Mouse (Mus musculus) left cerebral cortex, postnatal 36 days (tissue): ENCODE results near the gene Nhlh2. TPM values are rescaled to one million over a fixed set of nuclear protein-coding genes. Genes with fewer than 3 reads are reported as not detected.

Experiments
- DNase-seq, 2 experiments: peaks; one replicate each; pipeline ENCODE4 v3.0.0; 2021 to 2022; ENCODE audit warnings: low spot score in 2 of 2, mixed read lengths in 1 of 2
- intact Hi-C: fragments of 180-260 bp; cut with DNase I; formaldehyde crosslinking; loops from one replicate; pipeline ENCODE4 v1.15.1; 2025
- total RNA-seq, 2 experiments: library from RNA; stranded (reverse); gene quantifications; 2 replicates each; pipeline ENCODE4 v1.2.3; 2021

Gene Nhlh2
- total RNA-seq, 2 experiments from 2014 or later: 0.29 TPM; not detected in 1

DNA sequence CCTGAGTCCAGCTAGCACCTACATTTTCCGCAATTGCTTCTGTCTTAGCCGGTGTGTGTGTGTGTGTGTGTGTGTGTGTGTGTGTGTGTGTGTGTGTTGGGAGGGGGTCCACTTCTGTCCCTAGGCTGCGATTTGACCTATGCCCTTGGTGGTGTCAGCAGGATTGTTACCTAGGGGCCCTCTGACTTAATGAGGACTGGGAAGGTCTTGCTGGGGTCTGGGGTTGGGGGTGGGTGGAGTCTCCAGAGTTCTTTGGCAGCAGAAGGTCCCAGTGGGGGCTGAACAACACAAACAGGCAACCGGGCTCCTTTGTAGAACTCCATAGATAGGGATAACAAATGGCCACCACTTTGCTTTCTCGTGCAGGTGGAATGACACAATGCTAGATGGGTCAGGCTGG, 14.0 kb downstream of the Nhlh2 start:
- no peak for DNase-seq
- intact Hi-C loops: no loop called here

DNA sequence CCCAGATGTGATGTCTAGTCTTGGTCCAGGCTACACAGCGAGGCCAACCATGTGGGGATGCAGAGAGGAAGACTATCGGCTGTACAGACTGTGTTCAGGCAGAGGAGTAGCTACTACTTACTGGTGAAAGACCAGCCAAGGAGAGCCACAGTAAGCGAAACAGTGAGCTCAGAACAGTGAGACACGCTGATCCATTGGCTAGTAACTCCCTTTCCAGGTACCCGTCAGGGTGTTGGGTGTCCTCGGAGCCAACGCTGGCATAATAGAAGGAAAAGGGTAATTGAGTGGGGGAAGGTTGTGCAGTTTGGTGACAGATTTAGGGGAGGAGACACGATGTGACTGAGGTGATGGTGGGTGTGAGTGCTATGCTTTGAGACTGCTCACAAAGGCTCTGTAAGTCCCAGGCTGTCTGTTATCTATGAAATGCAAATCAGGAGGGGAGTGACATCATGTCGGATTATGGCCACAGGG, 15.1 kb downstream of the Nhlh2 start:
- DNase-seq: no peak
- intact Hi-C loops: no loop called here

DNA sequence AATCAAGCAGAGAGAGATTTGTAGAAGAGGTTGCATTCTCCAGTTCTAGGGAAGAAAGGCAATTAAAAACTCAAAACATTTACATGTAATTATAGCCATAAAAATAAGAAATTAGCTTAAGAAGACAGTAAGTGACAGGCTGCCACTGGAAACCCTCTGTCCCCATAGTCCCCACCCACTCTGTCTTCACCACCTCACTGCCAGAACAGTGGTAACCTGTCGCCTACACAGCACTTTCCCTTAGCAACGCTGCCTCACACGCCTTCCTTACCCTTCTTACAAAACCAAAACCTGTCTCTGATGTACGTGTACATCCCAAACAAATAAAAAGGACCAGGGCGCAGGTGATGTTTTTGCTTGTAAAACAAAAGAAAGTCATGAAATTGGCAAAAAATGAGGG, 15.8 kb downstream of the Nhlh2 start:
- DNase-seq: no peak
- intact Hi-C loops: no loop called here

DNA sequence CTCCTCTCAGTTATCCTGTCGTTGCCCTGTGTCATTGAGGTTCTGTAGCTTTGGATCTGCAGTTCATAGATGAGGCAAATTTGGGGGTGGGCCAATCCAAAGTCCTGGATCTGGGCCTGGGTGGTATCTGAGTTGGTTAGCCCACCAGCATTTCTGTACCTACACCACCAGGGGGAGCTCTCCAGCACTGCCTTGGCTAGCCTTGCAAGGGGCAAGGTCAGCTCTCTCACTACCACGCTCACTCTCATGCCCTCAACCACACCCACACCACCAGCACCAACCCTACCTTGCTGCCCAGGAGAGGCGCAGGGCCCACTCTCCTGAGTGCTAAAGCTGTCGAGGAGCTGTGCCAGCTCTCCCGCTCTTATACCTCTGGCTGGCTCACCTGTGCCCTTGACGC, 18.0 kb downstream of the Nhlh2 start:
- no peak for DNase-seq
- intact Hi-C loops: no loop called here

DNA sequence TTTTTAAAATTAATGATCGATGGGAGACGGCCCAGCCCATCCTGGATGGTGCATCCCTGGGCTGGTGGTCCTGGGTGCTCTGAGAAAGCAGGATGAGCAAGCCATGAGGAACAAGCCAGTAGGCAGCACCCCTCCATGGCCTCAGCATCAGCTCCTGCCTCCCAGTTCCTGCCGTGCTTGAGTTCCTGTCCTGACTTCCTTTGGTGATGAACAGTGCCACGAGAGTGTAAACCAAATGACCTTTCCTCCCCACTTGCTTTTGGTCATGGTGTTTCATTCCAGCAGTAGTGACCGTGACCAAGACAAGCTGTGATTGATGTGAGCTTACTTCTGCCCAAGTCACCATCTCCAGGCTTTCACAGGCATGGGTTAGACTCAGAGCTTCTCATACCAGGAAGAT, 27.9 kb downstream of the Nhlh2 start:
- no peak for DNase-seq
- intact Hi-C loops: no loop called here

DNA sequence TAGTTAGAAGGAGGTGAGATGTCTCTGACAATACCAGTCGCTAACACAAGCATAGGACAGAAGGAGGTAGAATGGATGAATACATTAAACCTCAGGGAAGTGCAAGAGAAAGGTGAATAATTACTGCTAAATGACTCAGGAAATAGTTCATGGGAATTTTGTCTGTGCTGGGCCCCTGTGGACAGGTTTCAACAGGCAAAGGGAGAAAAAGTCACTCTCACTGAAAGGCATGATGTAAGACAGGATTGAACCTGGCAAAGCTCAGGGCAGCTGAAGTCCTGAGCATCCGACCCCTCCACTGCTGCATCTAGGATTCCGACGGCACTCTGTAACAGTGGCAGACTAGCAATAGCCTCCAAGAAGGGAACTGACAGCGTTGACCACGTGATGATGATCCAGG, 28.7 kb downstream of the Nhlh2 start:
- no peak for DNase-seq
- intact Hi-C loops: no loop called here

DNA sequence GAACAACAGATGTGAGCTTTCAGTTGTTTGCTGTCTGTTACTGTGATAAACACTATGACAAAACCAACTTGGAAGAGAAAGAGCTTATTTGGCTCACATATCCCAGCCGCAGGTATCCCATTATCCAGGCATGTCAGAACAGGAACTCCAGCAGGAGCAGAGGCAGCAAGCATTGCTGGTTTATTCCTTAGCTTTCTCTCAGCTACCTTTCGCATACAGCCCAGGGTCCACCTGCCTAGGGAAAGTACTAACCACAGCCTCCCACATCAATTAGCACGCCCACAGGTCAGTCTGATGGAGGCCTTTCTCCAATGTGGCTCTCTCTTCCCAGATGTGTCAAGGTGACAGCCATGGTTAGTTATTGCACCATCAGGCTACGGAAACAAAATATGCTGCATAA, 31.8 kb downstream of the Nhlh2 start:
- DNase-seq: no peak
- intact Hi-C loops: no loop called here

DNA sequence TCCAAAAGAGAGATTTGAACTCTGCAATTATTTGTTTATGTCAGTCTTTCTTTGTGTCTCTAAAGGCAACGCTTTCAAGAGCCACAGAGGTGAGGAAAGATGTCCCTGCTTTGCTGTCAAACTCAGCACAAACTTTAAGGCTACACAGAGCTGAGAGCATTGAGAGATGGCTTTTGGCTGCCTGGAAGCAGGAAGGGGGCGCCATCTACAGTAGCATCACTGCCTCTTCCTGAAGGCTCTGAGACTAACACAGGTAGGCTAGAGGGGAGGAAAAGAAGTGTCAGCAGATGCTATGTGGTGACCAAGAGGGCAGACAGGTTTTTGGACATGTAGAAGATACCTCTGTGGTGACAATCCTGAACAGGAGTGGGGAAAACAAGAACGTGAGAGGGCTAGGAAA, 35.2 kb downstream of the Nhlh2 start:
- intact Hi-C loops: no loop called here
- peak in 1 of 2 experiments; percentile 10 for DNase-seq

DNA sequence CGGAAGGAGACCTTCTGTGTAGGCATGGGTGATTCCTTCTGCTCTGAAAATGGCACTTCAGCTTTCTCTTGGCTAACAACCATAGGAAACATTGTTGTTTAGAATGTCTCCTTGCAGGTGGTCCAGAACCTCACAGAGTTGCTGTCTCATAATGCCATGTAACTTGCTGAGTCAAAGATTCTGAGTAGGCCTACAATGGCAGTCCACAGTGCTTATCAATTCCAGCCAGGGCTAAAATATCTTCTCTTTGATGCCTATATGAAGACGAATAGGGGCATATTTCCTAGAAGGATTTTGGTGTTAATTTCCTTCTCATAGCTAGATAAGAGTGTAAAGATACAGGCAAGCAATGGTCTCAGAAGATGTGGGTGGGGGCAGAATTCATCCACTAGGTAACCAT, 37.7 kb downstream of the Nhlh2 start:
- intact Hi-C loops: no loop called here
- DNase-seq: no peak

DNA sequence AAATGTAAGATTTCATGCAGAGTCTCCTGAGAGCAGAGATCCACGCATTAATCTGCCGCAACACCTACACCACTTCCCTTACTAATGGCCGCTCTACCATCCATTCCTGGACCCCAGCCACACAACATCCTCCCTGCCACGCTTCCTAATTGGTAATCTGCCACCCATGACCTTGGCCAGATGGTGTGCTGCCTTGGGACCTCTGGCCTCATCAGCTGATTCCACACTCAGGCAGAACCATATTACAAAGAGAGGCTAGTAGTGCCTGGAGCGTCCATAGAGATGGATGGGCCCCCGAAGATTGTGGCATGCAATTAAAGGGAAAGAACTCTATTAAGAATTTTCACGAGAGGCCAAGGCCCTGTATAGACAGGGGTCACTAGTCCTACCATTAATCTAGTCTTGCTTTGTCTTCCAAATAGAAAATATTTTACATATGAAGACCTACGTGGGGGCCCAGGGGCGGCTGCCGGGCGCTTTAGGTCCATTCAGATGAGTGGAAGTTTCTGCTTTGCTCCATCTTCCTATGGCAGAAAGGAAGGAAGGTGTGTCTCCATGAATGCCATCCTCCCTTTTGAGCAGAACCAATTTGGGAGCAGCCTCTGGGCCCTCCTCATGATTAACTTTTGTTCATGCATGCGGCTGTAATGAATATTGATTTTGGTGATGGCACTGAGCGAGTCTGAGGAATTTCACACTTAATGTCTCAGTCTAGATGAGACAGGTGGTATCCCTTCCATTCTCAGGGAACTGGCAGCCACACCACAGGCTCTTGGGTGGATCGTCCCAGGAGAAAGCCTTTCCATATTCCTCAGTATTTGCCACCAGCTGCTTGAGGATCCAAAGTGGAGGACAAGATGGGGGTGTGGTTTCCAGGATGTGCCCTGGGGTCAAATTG, 39.6 kb downstream of the Nhlh2 start:
- DNase-seq: no peak
- intact Hi-C loops: no loop called here

DNA sequence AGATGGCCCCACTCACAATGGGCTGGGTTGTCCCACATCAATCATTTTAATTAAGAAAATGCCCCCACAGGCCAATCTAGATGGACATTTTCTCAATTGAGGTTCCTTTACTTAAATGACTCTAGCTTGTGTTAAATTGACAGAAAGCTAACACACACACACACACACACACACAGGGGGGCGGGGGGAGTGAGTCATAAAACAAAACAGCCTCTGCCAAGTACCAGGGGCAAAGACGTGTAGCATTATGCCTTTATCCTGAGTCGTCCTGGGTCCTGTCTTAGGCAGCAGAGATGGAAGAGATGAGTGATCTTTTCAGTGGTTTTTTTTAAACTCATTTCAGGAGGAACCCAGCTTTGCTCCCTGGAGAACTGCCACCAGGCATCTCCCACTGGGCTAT, 42.2 kb downstream of the Nhlh2 start:
- intact Hi-C loops: no loop called here
- DNase-seq: no peak

DNA sequence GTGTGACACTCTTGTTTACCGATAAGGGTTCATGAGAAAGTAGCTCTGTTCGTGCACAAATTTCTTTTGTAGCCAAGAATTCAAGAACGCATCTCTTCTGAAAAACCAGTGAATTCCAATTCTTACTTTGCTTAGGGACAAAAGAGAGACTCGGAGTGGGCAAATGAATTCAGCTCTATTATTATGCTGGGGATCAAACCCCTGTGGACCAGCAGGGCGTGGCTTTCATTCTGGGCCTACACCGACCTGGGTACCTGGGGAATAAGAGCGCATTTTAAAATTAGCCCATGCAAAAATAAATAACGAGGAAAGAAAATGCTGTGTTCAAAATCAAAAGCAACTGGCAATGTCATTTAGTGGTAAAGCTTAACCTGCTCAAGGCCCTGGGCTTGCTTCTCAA, 43.4 kb downstream of the Nhlh2 start:
- no peak for DNase-seq
- intact Hi-C loops: no loop called here

DNA sequence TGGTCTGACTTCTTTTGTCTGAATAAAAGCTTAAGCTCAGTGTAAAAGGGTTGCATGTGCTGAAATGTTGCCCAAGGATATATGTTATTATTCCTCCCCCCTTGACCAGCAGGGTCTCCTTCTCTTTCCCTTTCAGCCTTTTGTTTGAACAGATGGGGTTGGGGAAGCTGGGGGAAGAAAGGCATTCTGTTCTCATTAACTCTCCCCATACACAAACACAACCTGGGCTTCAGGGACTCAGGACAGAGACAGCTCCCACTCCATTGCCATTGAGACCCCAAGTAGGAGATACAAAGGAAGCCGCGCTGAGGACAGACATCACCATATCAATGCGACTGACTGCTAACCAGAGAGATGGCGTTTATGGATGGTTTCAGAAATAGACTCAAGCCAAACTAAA, 46.0 kb downstream of the Nhlh2 start:
- no peak for DNase-seq
- intact Hi-C loops: no loop called here

DNA sequence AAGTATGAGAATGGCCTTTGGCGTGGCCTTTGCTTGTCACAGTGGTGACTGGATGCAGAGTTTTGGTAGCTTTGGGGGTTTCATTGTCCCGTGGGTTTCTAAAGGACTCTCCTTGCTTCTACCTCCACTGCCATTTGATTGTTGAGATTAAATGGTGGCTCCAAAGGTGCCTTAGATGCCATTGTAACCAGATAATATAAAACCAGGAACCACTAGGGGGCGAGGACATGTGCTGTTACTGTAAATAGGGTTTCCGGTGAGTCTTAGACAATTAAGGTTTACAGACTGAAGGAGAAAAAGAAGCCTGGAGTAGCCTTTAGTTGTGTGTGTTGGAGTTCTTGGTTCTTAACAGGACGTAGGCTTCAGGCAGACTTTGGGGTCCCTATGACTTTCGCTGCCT, 50.2 kb downstream of the Nhlh2 start:
- no peak for DNase-seq
- intact Hi-C loops: loop anchor here (5.0 kb wide), 1 partner anchor 163 kb away; no protein-coding TSS in a partner anchor

DNA sequence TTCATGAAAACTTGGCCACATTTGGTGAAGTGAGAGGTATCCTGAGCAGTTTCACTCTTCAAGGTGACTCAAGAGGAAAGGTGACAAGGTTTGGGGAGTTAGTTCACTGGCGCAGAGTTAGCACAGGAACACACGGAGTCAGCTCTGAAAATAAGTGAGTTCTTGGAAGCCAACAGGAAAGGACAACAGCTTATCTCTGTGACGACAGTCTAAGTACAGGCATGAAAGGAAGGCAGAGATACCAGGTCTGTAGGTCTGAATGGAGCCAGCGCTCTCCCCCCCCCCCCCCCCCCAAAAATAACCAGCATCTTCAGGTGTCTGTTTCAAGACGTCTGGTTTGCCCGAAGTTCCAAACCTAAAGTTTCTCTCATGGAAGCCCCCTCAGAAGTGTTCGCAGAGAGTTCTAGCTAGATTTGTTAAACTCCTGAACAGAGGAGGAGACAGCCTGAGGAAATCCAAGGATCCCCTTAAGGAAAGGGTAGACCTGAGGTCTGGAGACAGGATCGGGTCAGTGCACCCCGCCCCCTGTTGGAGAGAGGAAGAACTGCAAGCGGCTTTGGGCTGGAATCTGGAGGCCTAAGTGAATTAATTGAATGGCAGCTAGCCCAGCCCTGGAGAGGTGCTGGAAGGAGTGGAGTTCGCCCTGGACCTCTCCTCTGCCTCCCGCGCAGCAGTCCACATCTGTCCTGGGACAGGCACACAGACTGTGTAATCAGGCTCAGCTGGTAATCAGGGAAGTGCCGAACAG, 52.2 kb downstream of the Nhlh2 start:
- intact Hi-C loops: loop anchor here (5.0 kb wide), 1 partner anchor 165 kb away; no protein-coding TSS in a partner anchor
- peak; percentile 13 to 27 for DNase-seq

DNA sequence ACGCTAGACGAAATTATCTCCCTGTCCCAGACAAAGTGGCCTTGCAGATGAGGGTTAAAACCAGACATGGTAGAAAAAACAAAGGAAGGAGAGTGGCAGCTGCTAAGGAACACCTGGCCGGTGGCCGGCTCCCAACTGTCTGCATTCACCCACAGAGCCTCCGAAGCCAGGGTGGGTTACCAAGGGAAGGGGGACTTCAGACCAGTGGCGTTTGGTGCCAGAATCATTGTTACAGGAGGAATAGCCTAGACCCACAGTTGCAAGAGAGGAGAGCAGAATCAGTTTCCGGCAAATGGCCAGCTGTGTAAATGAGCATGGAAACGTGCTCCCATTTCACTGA, 52.8 kb downstream of the Nhlh2 start:
- DNase-seq: no peak
- intact Hi-C loops: loop anchor here (5.0 kb wide), 1 partner anchor 165 kb away; no protein-coding TSS in a partner anchor

DNA sequence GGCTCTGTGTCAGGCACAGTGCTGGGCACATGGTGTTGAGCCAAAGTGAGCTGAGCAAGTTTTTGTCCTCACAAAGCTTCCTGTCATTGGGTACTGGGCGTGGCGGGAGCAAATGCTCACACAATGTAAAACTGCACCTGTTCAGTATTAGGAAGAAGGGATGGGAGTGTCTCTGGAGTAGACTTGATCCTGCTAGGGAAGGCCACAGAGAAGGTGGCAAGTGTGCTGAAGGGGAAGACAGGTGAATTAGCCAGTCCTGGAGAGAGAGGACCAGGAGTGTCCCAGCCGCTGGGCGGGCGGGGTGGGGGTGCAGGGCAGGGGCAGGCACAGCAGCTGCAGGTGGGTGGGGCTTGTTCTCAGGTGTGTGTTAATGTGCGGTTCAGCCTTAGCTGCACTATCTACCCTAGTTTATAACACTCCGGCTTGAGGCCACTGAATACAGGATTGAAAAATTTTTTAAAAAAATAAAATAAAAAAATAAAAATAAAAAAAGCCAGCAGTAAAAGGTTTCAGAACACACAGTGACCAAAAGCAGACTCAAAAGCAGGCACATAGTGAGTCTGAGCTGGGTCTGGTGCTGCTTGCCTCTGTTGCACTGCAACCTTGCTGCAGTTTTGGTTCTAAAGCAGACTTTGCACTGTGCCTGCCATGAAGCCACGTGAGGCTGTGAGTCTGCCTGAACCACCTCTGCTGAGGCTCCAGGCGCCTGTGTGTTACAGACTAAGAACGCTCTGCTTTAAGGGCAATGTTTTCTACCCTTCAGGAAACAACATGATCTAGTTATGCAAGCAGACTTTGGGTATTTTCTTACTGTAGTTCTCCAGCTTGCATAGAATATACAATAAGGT, 53.6 kb downstream of the Nhlh2 start:
- no peak for DNase-seq
- intact Hi-C loops: loop anchor here (5.0 kb wide), 1 partner anchor 166 kb away; no protein-coding TSS in a partner anchor

DNA sequence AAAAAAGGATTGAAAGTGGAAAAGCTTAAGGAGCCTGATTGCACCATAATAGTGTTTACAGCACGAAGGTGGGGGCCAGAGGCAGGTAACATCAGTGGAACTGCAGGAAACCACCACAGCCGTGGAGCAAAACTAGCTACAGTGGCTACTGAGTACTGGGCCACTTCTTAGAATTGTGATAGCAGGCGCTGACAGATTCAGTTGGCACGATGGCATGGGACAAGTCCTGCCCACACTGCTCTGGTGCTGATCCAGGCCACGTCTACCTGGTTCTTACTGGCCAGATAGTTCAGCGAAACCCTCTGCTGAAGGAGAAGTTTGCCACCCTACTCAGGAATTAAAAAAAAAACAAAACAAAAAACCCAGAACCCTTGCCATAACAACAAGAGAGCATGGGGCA, 54.7 kb downstream of the Nhlh2 start:
- DNase-seq: no peak
- intact Hi-C loops: loop anchor here (5.0 kb wide), 1 partner anchor 167 kb away; no protein-coding TSS in a partner anchor
